Mouse (Mus musculus) left cerebral cortex, postnatal 10 days (tissue): Measurements from ENCODE around the gene Creg2. TPM values are rescaled to one million over a fixed set of nuclear protein-coding genes. Genes with fewer than 3 reads are reported as not detected.

ENCODE experiments used
- DNase-seq, 2 experiments: peaks; one replicate each; pipeline ENCODE4 v3.0.0; 2021 to 2022; ENCODE audit warnings: low spot score in 2 of 2, mixed read lengths in 1 of 2; ENCODE audit errors: extremely low spot score in 1 of 2
- intact Hi-C: fragments of 180-260 bp; cut with DNase I; formaldehyde crosslinking; loops from one replicate; pipeline ENCODE4 v1.15.1; 2025
- total RNA-seq, 2 experiments: library from RNA; stranded (reverse); gene quantifications; 2 replicates each; pipeline ENCODE4 v1.2.3; 2021

The Creg2 gene
- total RNA-seq, 2 experiments from 2014 or later = 57.4 to 62.0 TPM

DNA sequence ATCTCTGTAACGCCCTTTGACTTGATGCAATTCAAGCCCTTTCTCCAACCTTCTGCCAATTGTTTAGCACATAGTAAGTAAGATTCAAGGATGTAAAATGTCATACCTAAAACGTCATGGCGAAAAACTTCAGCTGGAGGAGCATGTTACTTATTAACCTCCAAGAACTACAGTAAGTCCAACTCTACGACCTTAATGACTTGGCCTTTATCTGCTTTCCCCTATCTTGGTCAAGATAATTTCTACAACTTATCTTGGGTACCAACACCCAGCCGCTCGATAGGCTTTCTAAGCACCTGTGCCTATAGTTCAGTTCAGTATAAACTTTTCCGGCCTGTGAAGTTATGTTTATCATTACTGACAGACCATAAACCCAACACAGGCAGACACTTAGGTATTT is 77.4 kb downstream of the Creg2 start:
- DNase-seq = no peak
- intact Hi-C loops = loop anchor here (10.0 kb wide), 1 partner anchor 81 kb away; the partner anchor contains the start of gene Creg2

DNA sequence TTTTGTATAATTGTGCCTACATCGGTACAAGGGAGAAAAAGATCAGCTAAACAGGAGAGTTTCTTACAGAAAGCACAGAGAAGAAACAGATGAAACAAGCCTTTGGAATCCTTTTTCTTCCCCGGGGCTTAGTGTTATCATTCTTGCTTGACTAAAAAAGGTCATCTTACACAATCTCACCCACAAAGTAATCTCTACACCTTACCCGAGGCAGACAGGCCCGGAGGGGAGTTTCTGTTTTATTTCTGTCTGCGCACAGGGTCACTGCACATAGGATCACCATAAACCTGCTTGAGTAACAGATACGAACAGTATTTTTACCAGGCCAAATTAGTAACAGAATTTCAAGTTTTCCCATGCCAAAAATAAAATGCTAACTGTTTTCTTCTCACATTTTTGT is 79.6 kb downstream of the Creg2 start:
- intact Hi-C loops = loop anchor here (10.0 kb wide), 1 partner anchor 83 kb away; the partner anchor contains the start of gene Creg2
- no peak for DNase-seq

Other genes with a start within 250 kb of the Creg2 start
- gene Tbc1d8, start 172.7 kb downstream of the Creg2 start, total RNA-seq = 10 to 100 TPM; 17.7 to 19.2 TPM
- gene Cnot11, start 116.5 kb downstream of the Creg2 start, total RNA-seq = 10 to 100 TPM; 24.4 to 26.4 TPM
- gene Rnf149, start 74.1 kb downstream of the Creg2 start, total RNA-seq = 10 to 100 TPM; 21.4 to 25.9 TPM
- gene Rfx8, start 69.5 kb upstream of the Creg2 start, total RNA-seq = not detected
- gene Gm3646, start 153.9 kb upstream of the Creg2 start, total RNA-seq = not detected
- gene Map4k4, start 249.4 kb upstream of the Creg2 start, total RNA-seq = 100 to 1,000 TPM; 181 to 198 TPM